Mouse (Mus musculus) liver, postnatal 0 days (tissue): ENCODE measurements at regions not wholly inside any gene's neighbourhood (a gene's known extent, or its start where the extent isn't known, plus 50 kb on each side); places are given as distances from the start of the nearest gene placed in this dataset.

ENCODE experiments used
- ATAC-seq: fragments of 200-750 bp; cut with Nextera tagmentation; 2 replicates; pipeline ENCODE4 v1.8.0; 2017; ENCODE audit warnings: mild to moderate bottlenecking, moderate library complexity
- DNase-seq: peaks from one replicate; pipeline ENCODE4 v3.0.0-alpha.2; 2016
- H3K27ac ChIP-seq: fragments of 300-500 bp; sonication (generic); 2 replicates; pipeline ENCODE4 v1.5.1; 2014; ENCODE audit warnings: antibody characterized with exemption, moderate library complexity, mild to moderate bottlenecking, low read depth
- H3K27me3 ChIP-seq: fragments of 300-500 bp; sonication (generic); 2 replicates; pipeline ENCODE4 v1.6.1; 2014; ENCODE audit warnings: low read length, control low read depth, mixed read lengths; ENCODE audit not compliant: insufficient read depth
- H3K36me3 ChIP-seq: fragments of 300-500 bp; sonication (generic); replicated peaks from 2 replicates; pipeline ENCODE4 v1.6.1; 2014; ENCODE audit warnings: mild to moderate bottlenecking, control low read depth, low read length, moderate library complexity, mixed read lengths; ENCODE audit not compliant: insufficient read depth
- H3K4me1 ChIP-seq: fragments of 300-500 bp; sonication (generic); 2 replicates; pipeline ENCODE4 v1.6.1; 2014; ENCODE audit warnings: antibody characterized with exemption, mild to moderate bottlenecking, control low read depth; ENCODE audit not compliant: insufficient read depth
- H3K4me2 ChIP-seq: fragments of 300-500 bp; sonication (generic); 2 replicates; pipeline ENCODE4 v1.6.1; 2014; ENCODE audit warnings: low read depth, mild to moderate bottlenecking, low read length, moderate library complexity, mixed read lengths
- H3K4me3 ChIP-seq: fragments of 300-500 bp; sonication (generic); 2 replicates; pipeline ENCODE4 v1.5.1; 2014; ENCODE audit warnings: low read depth, low read length
- H3K9ac ChIP-seq: fragments of 300-500 bp; sonication (generic); replicated peaks from 2 replicates; pipeline ENCODE4 v1.6.1; 2014; ENCODE audit warnings: mild to moderate bottlenecking, moderate library complexity
- H3K9me3 ChIP-seq: fragments of 300-500 bp; sonication (generic); 2 replicates; pipeline ENCODE4 v1.6.1; 2016; ENCODE audit warnings: mild to moderate bottlenecking, control low read depth, low read length, mixed read lengths
- CTCF ChIP-seq: sonication (generic); IDR thresholded peaks from 2 replicates; pipeline ENCODE4 v1.5.1; 2016; ENCODE audit warnings: antibody characterized with exemption, low read depth
- EP300 ChIP-seq: IDR thresholded peaks from 2 replicates; pipeline ENCODE4 v1.6.1; 2016; ENCODE audit warnings: antibody characterized with exemption, low read depth, mild to moderate bottlenecking
- WGBS: fragments of 180-500 bp; shearing (Covaris S2); extraction: QIAGEN DNeasy Blood & Tissue Kit; methylation state at CpG from one replicate; pipeline ENCODE4 v1.1.7; 2014; ENCODE audit not compliant: insufficient replicate concordance; 5-methylcytosine and 5-hydroxymethylcytosine counted together

DNA sequence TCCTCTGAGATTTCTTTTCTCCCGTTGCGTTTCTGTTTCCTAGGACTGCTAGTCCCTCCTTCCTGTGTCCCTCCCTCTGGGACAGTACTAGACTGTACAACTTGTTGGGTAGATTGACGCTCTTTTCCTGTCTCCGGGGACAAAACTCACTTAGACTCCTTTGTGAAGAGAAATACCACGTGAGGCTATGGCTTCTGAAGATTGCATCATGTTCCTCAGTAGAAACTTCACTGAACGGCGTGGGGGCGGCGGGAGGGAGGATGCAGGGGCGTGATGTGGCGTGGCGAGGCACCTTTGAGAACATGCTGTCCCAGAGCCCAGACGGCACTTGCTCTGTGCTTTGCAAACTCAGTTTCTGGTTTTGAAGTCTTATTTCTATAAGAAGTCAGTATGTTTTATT is 78.5 kb downstream of the Spata18 start:
- no peak for DNase-seq
- no peaks in the 10 kb centered on the region for H3K9me3 ChIP-seq
- H3K4me2 ChIP-seq: no peak overlapping the region
- no peaks in the 10 kb centered on the region for H3K36me3 ChIP-seq
- no peak overlapping the region for H3K9ac ChIP-seq
- H3K4me3 ChIP-seq: no peak overlapping the region
- no peak overlapping the region for H3K27ac ChIP-seq
- no peak for ATAC-seq
- H3K27me3 ChIP-seq: no peaks in the 10 kb centered on the region
- H3K4me1 ChIP-seq: no peaks in the 10 kb centered on the region
- 67% methylated on average over 13 of the region's 13 CpGs for WGBS
- TF ChIP-seq EP300 (no peak), CTCF (no peak)

DNA sequence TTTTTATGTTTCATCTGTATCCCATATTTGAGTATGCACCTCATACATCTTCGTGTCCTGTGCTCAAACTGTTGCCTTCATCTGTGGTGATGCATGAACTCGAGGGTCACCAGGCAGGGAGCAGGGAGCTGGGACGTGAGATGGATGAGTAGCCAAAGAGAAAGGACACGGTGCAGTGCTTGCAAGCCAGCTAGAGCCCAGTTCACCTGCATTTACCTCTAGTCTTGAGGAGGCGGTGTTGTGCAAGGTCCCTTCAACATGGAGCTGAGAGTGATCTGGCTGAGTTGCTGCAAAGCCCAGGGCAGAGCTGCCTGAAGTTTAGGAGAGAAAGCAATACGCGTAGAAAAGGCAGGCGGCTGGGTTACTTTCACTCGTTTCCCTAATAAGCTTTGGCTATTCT is 80.2 kb downstream of the Spata18 start:
- Histone ChIP-seq H3K27ac (no peak overlapping the region), H3K36me3 (no peaks in the 10 kb centered on the region), H3K9me3 (no peaks in the 10 kb centered on the region), H3K4me2 (no peak overlapping the region), H3K9ac (no peak overlapping the region), H3K4me1 (no peaks in the 10 kb centered on the region), H3K4me3 (no peak overlapping the region), H3K27me3 (no peaks in the 10 kb centered on the region)
- no peak for ATAC-seq
- WGBS: 77% methylated on average over 9 of the region's 9 CpGs
- TF ChIP-seq EP300: no peak
- no peak for TF ChIP-seq CTCF
- DNase-seq: no peak

GRCm38 (mm10) chr5:73731991-73732565 is 80.9 kb downstream of the Spata18 start:
- ATAC-seq (no peak), DNase-seq (no peak)
- Histone ChIP-seq H3K27ac (no peak overlapping the region), H3K4me3 (no peak overlapping the region), H3K9ac (no peak overlapping the region), H3K36me3 (no peaks in the 10 kb centered on the region), H3K4me2 (no peak overlapping the region), H3K9me3 (no peaks in the 10 kb centered on the region), H3K4me1 (no peaks in the 10 kb centered on the region), H3K27me3 (no peaks in the 10 kb centered on the region)
- TF ChIP-seq EP300: no peak
- TF ChIP-seq CTCF: no peak
- WGBS: 73% methylated on average over 9 of the region's 9 CpGs

DNA sequence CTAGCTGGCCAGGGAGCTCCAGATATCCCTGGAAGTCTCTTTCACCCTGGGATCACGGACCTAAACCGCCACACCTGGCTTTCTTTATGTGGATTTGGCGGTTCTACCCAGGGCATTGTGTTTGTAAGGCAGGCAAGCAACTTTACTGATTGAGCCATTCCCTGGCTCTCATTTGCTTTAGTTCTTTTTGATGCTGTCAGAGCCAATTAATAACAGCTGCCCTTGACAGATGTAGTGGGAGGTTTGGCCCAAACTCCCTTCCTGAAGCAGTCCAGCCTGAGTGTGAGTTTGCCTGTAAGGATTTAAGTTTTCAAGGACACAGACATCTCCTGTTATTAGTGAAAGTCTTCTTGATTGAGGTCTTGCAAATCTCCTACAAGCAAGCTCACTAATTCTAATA is 89.6 kb downstream of the Spata18 start:
- TF ChIP-seq EP300: no peak
- TF ChIP-seq CTCF: no peak
- ATAC-seq: no peak
- Histone ChIP-seq H3K4me2 (no peak overlapping the region), H3K9ac (no peak overlapping the region), H3K4me1 (no peaks in the 10 kb centered on the region), H3K36me3 (no peaks in the 10 kb centered on the region), H3K9me3 (no peaks in the 10 kb centered on the region), H3K27me3 (no peaks in the 10 kb centered on the region), H3K27ac (no peak overlapping the region), H3K4me3 (no peak overlapping the region)
- DNase-seq: no peak
- 78% methylated on average over 3 of the region's 3 CpGs for WGBS

DNA sequence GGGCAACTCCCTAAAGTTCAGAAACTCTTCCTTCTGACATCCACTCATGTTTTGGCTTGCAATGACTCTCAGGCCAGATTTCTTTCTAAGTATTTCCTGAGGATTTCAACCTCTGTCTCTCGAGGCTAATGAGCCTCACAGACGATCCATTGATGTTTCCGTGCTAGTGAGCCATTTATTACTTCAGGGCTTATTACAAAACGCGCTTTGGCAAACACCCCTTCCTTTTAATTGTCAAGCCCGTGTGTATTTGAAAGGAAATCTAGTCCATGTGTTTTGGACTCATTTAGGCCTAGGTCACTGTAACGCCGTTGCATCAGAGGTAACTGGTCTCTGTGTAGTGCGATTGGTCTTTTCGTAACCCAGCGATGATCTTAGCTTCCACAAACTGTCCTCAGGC is 90.3 kb downstream of the Spata18 start:
- no peak overlapping the region for H3K27ac ChIP-seq
- H3K36me3 ChIP-seq: no peaks in the 10 kb centered on the region
- H3K4me2 ChIP-seq: no peak overlapping the region
- no peak overlapping the region for H3K9ac ChIP-seq
- WGBS: 87% methylated on average over 11 of the region's 11 CpGs
- ATAC-seq (no peak), DNase-seq (no peak)
- H3K27me3 ChIP-seq: no peaks in the 10 kb centered on the region
- H3K4me3 ChIP-seq: no peak overlapping the region
- TF ChIP-seq CTCF: no peak
- no peak for TF ChIP-seq EP300
- no peaks in the 10 kb centered on the region for H3K4me1 ChIP-seq
- no peaks in the 10 kb centered on the region for H3K9me3 ChIP-seq

GRCm38 (mm10) chr5:73743953-73744352 is 92.8 kb downstream of the Spata18 start:
- Histone ChIP-seq H3K27ac (no peak overlapping the region), H3K36me3 (no peaks in the 10 kb centered on the region), H3K4me2 (no peak overlapping the region), H3K9ac (no peak overlapping the region), H3K9me3 (no peaks in the 10 kb centered on the region), H3K4me3 (no peak overlapping the region), H3K4me1 (no peaks in the 10 kb centered on the region), H3K27me3 (no peaks in the 10 kb centered on the region)
- DNase-seq (no peak), ATAC-seq (no peak)
- WGBS: 82% methylated on average over 1 of the region's 1 CpGs
- TF ChIP-seq EP300: no peak
- TF ChIP-seq CTCF: no peak

- Histone ChIP-seq H3K4me1 (no peaks in the 10 kb centered on the region), H3K9ac (no peak overlapping the region), H3K27ac (no peak overlapping the region), H3K9me3 (no peaks in the 10 kb centered on the region), H3K4me3 (no peak overlapping the region), H3K27me3 (no peaks in the 10 kb centered on the region), H3K4me2 (no peak overlapping the region), H3K36me3 (no peaks in the 10 kb centered on the region)
- no peak for TF ChIP-seq CTCF
- TF ChIP-seq EP300: no peak
- DNase-seq: no peak
- 79% methylated on average over 4 of the region's 4 CpGs for WGBS
- ATAC-seq: no peak
These were observed 98.6 kb downstream of the Spata18 start for GRCm38 (mm10) chr5:73749791-73750190.
